Comparison of ENCODE assay signal across 22 mouse cellular contexts in the genomic region with DNA sequence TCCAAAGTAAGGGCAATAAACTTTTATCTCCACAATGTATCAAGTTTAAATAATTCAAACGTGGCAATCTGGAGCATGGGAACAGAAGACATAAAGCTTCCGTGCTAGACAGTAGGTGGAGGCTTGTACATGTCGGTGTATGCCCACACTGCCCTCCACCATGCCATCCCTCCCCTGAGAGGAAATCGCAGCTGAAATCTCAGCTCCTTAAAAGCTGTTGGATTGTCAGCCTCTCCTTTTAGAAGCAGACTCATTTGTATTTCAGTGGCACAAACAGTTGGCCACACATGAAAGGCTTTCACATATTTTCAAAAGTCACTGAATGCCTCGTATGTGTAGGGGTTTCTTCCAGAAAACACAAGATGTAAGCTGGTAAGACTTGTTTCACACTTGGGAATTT.
A peak's percentile ranks its signal among the peaks of the same experiment; 100 is the strongest.
DNase-seq lines count a peak whose midpoint lies in the region; ATAC-seq lines count a peak whose summit lies in the region.
"Had no signal": no experiment of that assay in that cellular context is flagged by ENCODE, and none has a peak within 500 bp of the region (broad histone marks: within the 10 kb centered on the region; RNA-seq: fewer than 3 reads in every experiment).

No protein-coding gene starts in this region.

- no peak overlapping the region for H3K4me2 ChIP-seq in forebrain, embryonic 13.5 days
- H3K4me2 ChIP-seq in forebrain, embryonic 11.5 days (ENCODE audit: low read depth, low read length, severe bottlenecking) = no peak overlapping the region
- no peak overlapping the region for H3K4me2 ChIP-seq in midbrain, embryonic 15.5 days
- no peak overlapping the region for H3K4me2 ChIP-seq in midbrain, embryonic 16.5 days (ENCODE audit: low read length)
- H3K4me2 ChIP-seq: embryonic facial prominence, embryonic 12.5 days; heart, embryonic 12.5 days; hindbrain, embryonic 15.5 days had no signal

- no peak overlapping the region for H3K9ac ChIP-seq in forebrain, embryonic 13.5 days
- H3K9ac ChIP-seq in forebrain, embryonic 11.5 days (ENCODE audit: low read length) = no peak overlapping the region
- H3K9ac ChIP-seq in midbrain, embryonic 15.5 days = no peak overlapping the region
- H3K9ac ChIP-seq in midbrain, embryonic 16.5 days (ENCODE audit: low read depth, low read length) = no peak overlapping the region
- H3K9ac ChIP-seq: embryonic facial prominence, embryonic 12.5 days; heart, embryonic 12.5 days; hindbrain, embryonic 15.5 days had no signal

- no peaks in the 10 kb centered on the region for H3K4me1 ChIP-seq in forebrain, embryonic 13.5 days
- no peaks in the 10 kb centered on the region for H3K4me1 ChIP-seq in forebrain, embryonic 11.5 days (replicated peaks; ENCODE audit: control insufficient read depth, insufficient read depth, low read length)
- H3K4me1 ChIP-seq in midbrain, embryonic 15.5 days = no peaks in the 10 kb centered on the region
- no peaks in the 10 kb centered on the region for H3K4me1 ChIP-seq in midbrain, embryonic 16.5 days (ENCODE audit: control insufficient read depth, insufficient read depth, low read length)
- H3K4me1 ChIP-seq: embryonic facial prominence, embryonic 12.5 days; heart, embryonic 12.5 days; hindbrain, embryonic 10.5 days; hindbrain, embryonic 15.5 days had no signal

- no peak for DNase-seq in forebrain, embryonic 11.5 days (ENCODE audit: low spot score)
- DNase-seq in frontal cortex, postnatal 10 days (ENCODE audit: low spot score in 2 of 2) = no peak
- no peak for DNase-seq in heart, adult 18-20 months
- DNase-seq: adrenal gland, adult 8-10 months; adrenal gland, postnatal 36 days; B cell, adult 2 months; cerebellum, adult 11-12 months; cerebellum, adult 9-10 months; cerebellum, postnatal 25 days; gastrocnemius, postnatal 14 days; kidney, adult 11 months had no signal

- no peak overlapping the region for H3K4me3 ChIP-seq in forebrain, embryonic 13.5 days
- H3K4me3 ChIP-seq in forebrain, embryonic 11.5 days (ENCODE audit: low read depth, low read length) = no peak overlapping the region
- H3K4me3 ChIP-seq in midbrain, embryonic 15.5 days = no peak overlapping the region
- no peak overlapping the region for H3K4me3 ChIP-seq in midbrain, embryonic 16.5 days (ENCODE audit: low read depth, low read length)
- H3K4me3 ChIP-seq: embryonic facial prominence, embryonic 12.5 days; heart, embryonic 12.5 days; hindbrain, embryonic 10.5 days; hindbrain, embryonic 15.5 days had no signal

- ATAC-seq in forebrain, embryonic 13.5 days = 0 out of 2 replicates have a peak, but pooled peaks have one; percentile 48
- ATAC-seq in forebrain, embryonic 11.5 days (replicated peaks; ENCODE audit: low FRiP score) = no peak
- peak; percentile 28; the same call in 1 of the 2 replicates for ATAC-seq in frontal cortex, adult (ENCODE audit: low TSS enrichment)
- 0 out of 2 replicates have a peak, but pooled peaks have one; percentile 52 for ATAC-seq in midbrain, embryonic 15.5 days (replicated peaks)
- no peak for ATAC-seq in midbrain, embryonic 16.5 days
- ATAC-seq: CD4-positive, CD25-positive, alpha-beta regulatory T cell, adult 4 months; inflammation-experienced regulatory T-cells, adult 6 months had no signal

- H3K27me3 ChIP-seq in forebrain, embryonic 13.5 days = no peaks in the 10 kb centered on the region
- no peaks in the 10 kb centered on the region for H3K27me3 ChIP-seq in forebrain, embryonic 11.5 days (ENCODE audit: control insufficient read depth, insufficient read depth, low read length)
- H3K27me3 ChIP-seq in midbrain, embryonic 15.5 days (replicated peaks) = no peaks in the 10 kb centered on the region
- H3K27me3 ChIP-seq in midbrain, embryonic 16.5 days (ENCODE audit: control insufficient read depth, insufficient read depth, low read depth, low read length) = no peaks in the 10 kb centered on the region
- H3K27me3 ChIP-seq: embryonic facial prominence, embryonic 12.5 days; heart, embryonic 12.5 days; hindbrain, embryonic 15.5 days had no signal

- no peak overlapping the region for H3K27ac ChIP-seq in forebrain, embryonic 13.5 days
- H3K27ac ChIP-seq in forebrain, embryonic 11.5 days (ENCODE audit: low read depth, low read length) = no peak overlapping the region
- no peak overlapping the region for H3K27ac ChIP-seq in midbrain, embryonic 15.5 days
- no peak overlapping the region for H3K27ac ChIP-seq in midbrain, embryonic 16.5 days (ENCODE audit: low read length)
- H3K27ac ChIP-seq: embryonic facial prominence, embryonic 12.5 days; hindbrain, embryonic 10.5 days; hindbrain, embryonic 15.5 days had no signal

- H3K36me3 ChIP-seq in forebrain, embryonic 13.5 days (ENCODE audit: poor library complexity, severe bottlenecking) = no peaks in the 10 kb centered on the region
- no peaks in the 10 kb centered on the region for H3K36me3 ChIP-seq in forebrain, embryonic 11.5 days (ENCODE audit: control insufficient read depth, insufficient read depth, low read length)
- no peaks in the 10 kb centered on the region for H3K36me3 ChIP-seq in midbrain, embryonic 15.5 days (replicated peaks)
- no peaks in the 10 kb centered on the region for H3K36me3 ChIP-seq in midbrain, embryonic 16.5 days (ENCODE audit: control insufficient read depth, insufficient read depth, low read length)
- H3K36me3 ChIP-seq: embryonic facial prominence, embryonic 12.5 days; G1E; heart, embryonic 12.5 days; hindbrain, embryonic 10.5 days; hindbrain, embryonic 15.5 days had no signal

- no peaks in the 10 kb centered on the region for H3K9me3 ChIP-seq in forebrain, embryonic 13.5 days (replicated peaks)
- no peaks in the 10 kb centered on the region for H3K9me3 ChIP-seq in forebrain, embryonic 11.5 days (ENCODE audit: control insufficient read depth, low read length)
- H3K9me3 ChIP-seq in midbrain, embryonic 15.5 days = no peaks in the 10 kb centered on the region
- H3K9me3 ChIP-seq in midbrain, embryonic 16.5 days (replicated peaks; ENCODE audit: control insufficient read depth, low read length, poor library complexity, severe bottlenecking) = no peaks in the 10 kb centered on the region
- H3K9me3 ChIP-seq: embryonic facial prominence, embryonic 12.5 days; heart, embryonic 12.5 days; hindbrain, embryonic 10.5 days; hindbrain, embryonic 15.5 days had no signal

- 59% methylated on average over 5 of the region's 5 CpGs for WGBS in forebrain, embryonic 13.5 days
- WGBS in forebrain, embryonic 11.5 days = 70% methylated on average over 5 of the region's 5 CpGs
- 52% methylated on average over 5 of the region's 5 CpGs for WGBS in midbrain, embryonic 15.5 days
- 57% methylated on average over 5 of the region's 5 CpGs for WGBS in midbrain, embryonic 16.5 days

Comparison
In these comparisons a context has a peak if more than half of its experiments do, and no peak if none do; other contexts are left out.
1. ATAC-seq: peak in forebrain, embryonic 13.5 days (single experiment), frontal cortex, adult (single experiment) and midbrain, embryonic 15.5 days (single experiment); none in forebrain, embryonic 11.5 days (single experiment) and midbrain, embryonic 16.5 days (single experiment).